Mouse (Mus musculus): ENCODE measurements around the gene Retnlg.

GRCm38 (mm10) chr16:48890733-48891132 is 18.3 kb downstream of the Retnlg start:
- TF ChIP-seq CTCF (conservative IDR thresholded peaks at IDR 0.05; ENCODE audit: low read length) (no peak), NANOG (IDR thresholded peaks at IDR 0.05; ENCODE audit: borderline replicate concordance, low read length) (no peak)
